25 mouse cellular contexts compared by ENCODE assay signal in the genomic region with DNA sequence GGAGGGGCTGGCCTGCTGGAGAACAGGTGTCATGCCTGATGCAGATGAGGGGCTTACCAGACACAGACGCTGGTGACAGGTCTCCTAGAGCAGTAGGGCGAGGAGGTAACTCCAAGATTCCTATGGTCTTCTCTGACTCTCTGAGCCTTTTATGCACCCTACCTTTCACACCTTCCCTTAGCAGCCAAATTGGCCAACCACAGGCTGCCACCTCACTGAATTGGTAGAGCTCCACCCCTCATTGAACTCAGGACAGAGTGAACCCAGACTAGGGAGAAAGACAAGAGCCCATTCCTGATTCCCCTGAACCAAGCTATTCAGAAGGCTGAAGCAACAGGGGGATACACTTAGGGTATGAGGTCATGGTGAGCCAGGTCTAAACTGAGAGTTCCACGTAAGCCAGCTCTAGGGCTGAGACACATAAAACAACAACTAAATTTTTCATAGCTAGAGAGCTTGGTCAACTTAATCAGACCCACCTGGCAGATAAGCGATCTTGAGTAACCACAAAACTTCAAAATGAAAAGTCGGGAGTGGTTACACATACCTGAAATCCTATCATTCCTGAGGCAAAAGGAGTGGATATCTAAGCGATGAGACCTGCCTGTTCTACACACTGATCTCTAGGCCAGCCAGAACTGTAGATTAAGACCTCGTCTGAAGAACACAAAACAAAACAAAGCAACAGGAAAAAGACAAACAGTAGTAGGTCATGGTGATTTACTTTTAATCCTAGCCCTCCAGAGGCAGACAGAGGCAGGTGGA. TPM values are rescaled to one million over a fixed set of nuclear protein-coding genes. Genes with fewer than 3 reads are reported as not detected.
A peak's percentile ranks its signal among the peaks of the same experiment; 100 is the strongest.
DNase-seq lines count a peak whose midpoint lies in the region; ATAC-seq lines count a peak whose summit lies in the region.
"Had no signal": no experiment of that assay in that cellular context is flagged by ENCODE, and none has a peak within 500 bp of the region (broad histone marks: within the 10 kb centered on the region; RNA-seq: fewer than 3 reads in every experiment).

A gene (minus strand): TSS at position 134 of the 765 bp plus-strand sequence.

- no peaks in the 10 kb centered on the region for H3K36me3 ChIP-seq in lung, embryonic 16.5 days (ENCODE audit: control insufficient read depth, insufficient read depth, low read length)
- no peaks in the 10 kb centered on the region for H3K36me3 ChIP-seq in heart, embryonic 10.5 days
- H3K36me3 ChIP-seq: embryonic facial prominence, embryonic 10.5 days; embryonic facial prominence, embryonic 12.5 days; forebrain, embryonic 15.5 days; G1E had no signal

- H3K4me1 ChIP-seq in lung, embryonic 16.5 days (replicated peaks; ENCODE audit: control insufficient read depth, insufficient read depth, low read length) = no peaks in the 10 kb centered on the region
- H3K4me1 ChIP-seq in heart, embryonic 10.5 days = no peaks in the 10 kb centered on the region
- H3K4me1 ChIP-seq: embryonic facial prominence, embryonic 10.5 days; embryonic facial prominence, embryonic 12.5 days; forebrain, embryonic 13.5 days; forebrain, embryonic 15.5 days had no signal

- H3K4me3 ChIP-seq in lung, embryonic 16.5 days (ENCODE audit: low read length) = no peak within 1 kb of the TSS
- no peak within 1 kb of the TSS for H3K4me3 ChIP-seq in heart, embryonic 10.5 days
- H3K4me3 ChIP-seq: embryonic facial prominence, embryonic 10.5 days; embryonic facial prominence, embryonic 12.5 days; forebrain, embryonic 13.5 days; forebrain, embryonic 15.5 days had no signal

- WGBS in lung, embryonic 16.5 days = 68% methylated on average over 7 of the region's 7 CpGs
- WGBS in heart, embryonic 10.5 days = 75% methylated on average over 7 of the region's 7 CpGs

- DNase-seq in lung, postnatal 14 days = no peak
- DNase-seq in ES-CJ7 (ENCODE audit: low read depth, low spot score) = peak; percentile 21
- DNase-seq in R1 (ENCODE audit: low read depth, low spot score) = peak; percentile 74
- DNase-seq in heart, embryonic 10.5 days (ENCODE audit: low spot score) = no peak
- no peak for DNase-seq in ovary, postnatal 36 days (ENCODE audit: low spot score)
- DNase-seq: adrenal gland, adult 8-10 months; adrenal gland, postnatal 14 days; adrenal gland, postnatal 36 days; cerebellum, adult 11-12 months; cerebellum, adult 2 months; cerebellum, adult 9-10 months; cerebellum, postnatal 10 days; cerebellum, postnatal 25 days; forebrain, postnatal 0 days had no signal

- no peak within 1 kb of the TSS for H3K4me2 ChIP-seq in lung, embryonic 16.5 days (ENCODE audit: low read depth, low read length)
- H3K4me2 ChIP-seq: embryonic facial prominence, embryonic 12.5 days; forebrain, embryonic 13.5 days; forebrain, embryonic 15.5 days had no signal

- no peaks in the 10 kb centered on the region for H3K27me3 ChIP-seq in lung, embryonic 16.5 days (ENCODE audit: control insufficient read depth, insufficient read depth, low read depth, low read length)
- H3K27me3 ChIP-seq in heart, embryonic 10.5 days (ENCODE audit: insufficient read depth, poor library complexity, severe bottlenecking) = no peaks in the 10 kb centered on the region
- H3K27me3 ChIP-seq: embryonic facial prominence, embryonic 12.5 days; forebrain, embryonic 13.5 days; forebrain, embryonic 15.5 days; Patski had no signal

- 0 out of 2 replicates have a peak, but pooled peaks have one; percentile 38 for ATAC-seq in lung, embryonic 16.5 days (ENCODE audit: low read depth)
- ATAC-seq: activated CD4-positive, CD25-positive, alpha-beta regulatory T cell, adult 4 months; forebrain, embryonic 13.5 days; forebrain, embryonic 15.5 days; forebrain, postnatal 0 days; Patski had no signal

- no peak within 1 kb of the TSS for H3K27ac ChIP-seq in lung, embryonic 16.5 days (ENCODE audit: low read length)
- H3K27ac ChIP-seq in heart, embryonic 10.5 days = no peak within 1 kb of the TSS
- H3K27ac ChIP-seq: embryonic facial prominence, embryonic 10.5 days; embryonic facial prominence, embryonic 12.5 days; forebrain, embryonic 13.5 days; forebrain, embryonic 15.5 days had no signal

- no peak within 1 kb of the TSS for H3K9ac ChIP-seq in lung, embryonic 16.5 days (ENCODE audit: low read length)
- H3K9ac ChIP-seq: embryonic facial prominence, embryonic 12.5 days; forebrain, embryonic 13.5 days; forebrain, embryonic 15.5 days; forebrain, postnatal 0 days had no signal

- no peaks in the 10 kb centered on the region; the same call in 1 of the 2 replicates for H3K9me3 ChIP-seq in lung, embryonic 16.5 days (ENCODE audit: control insufficient read depth, low read length)
- peaks cover 1% of the 10 kb centered on the region for H3K9me3 ChIP-seq in heart, embryonic 10.5 days
- H3K9me3 ChIP-seq: embryonic facial prominence, embryonic 10.5 days; forebrain, embryonic 13.5 days; forebrain, embryonic 15.5 days had no signal

RNA-seq across cellular contexts. Expression of the gene that starts here (rescaled TPM):
- 0.23 TPM in 1 of 2 replicates, not detected in the other for polyA plus RNA-seq in lung, embryonic 16.5 days (2015; fragmentation: Nextera tagmentation; extraction: Ambion mirVana)
- not detected in 2 replicates for polyA plus RNA-seq in heart, embryonic 10.5 days (2016; fragmentation: Nextera tagmentation; extraction: Ambion mirVana)
- polyA plus RNA-seq: activated CD4-positive, CD25-positive, alpha-beta regulatory T cell, adult 4 months; cerebellum, adult 2 months; cortical plate, adult 2 months; embryonic facial prominence, embryonic 10.5 days; embryonic facial prominence, embryonic 12.5 days; embryonic facial prominence, embryonic 14.5 days; forebrain, embryonic 11.5 days; forebrain, embryonic 13.5 days; forebrain, embryonic 15.5 days; forebrain, postnatal 0 days; G1E; Patski had no signal

Comparison
In these comparisons a context has a peak if more than half of its experiments do, and no peak if none do; other contexts are left out.
1. Peak in ATAC-seq in lung, embryonic 16.5 days; RNA of the gene not detected or under 1 TPM.
2. DNase-seq: peak in ES-CJ7 (single experiment) and R1 (single experiment); none in lung, postnatal 14 days (single experiment), heart, embryonic 10.5 days (single experiment) and ovary, postnatal 36 days (single experiment).